Mouse (Mus musculus): Measurements from ENCODE around the gene Vav3. TPM values are rescaled to one million over a fixed set of nuclear protein-coding genes. Genes with fewer than 3 reads are reported as not detected.

Vav3 gene
- polyA plus RNA-seq, 1 experiment = 2.3 TPM

DNA sequence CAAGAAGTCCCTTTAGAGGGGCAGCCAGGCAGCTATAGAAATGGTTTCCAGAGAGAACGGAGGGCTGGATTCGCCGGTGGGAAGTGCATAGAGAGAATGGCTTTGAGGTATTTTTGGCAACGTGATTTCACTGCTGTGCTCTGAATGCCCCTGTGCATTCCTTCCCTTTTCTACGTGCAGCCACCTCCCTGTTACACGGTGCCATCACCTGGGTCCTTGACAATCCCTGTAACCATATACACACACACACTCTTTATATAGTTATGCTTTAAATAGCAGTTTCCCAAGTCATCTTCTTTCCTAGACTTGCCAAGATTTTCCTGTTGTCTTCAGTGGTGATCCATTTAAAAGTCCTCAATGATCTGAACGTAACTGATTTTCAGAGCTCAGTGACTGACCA, 181.7 kb downstream of the Vav3 start:
- Histone ChIP-seq H3K9me3 (replicated peaks; ENCODE audit: control insufficient read depth, insufficient read depth, low read length, poor library complexity, severe bottlenecking) (no peaks in the 10 kb centered on the region), H3K4me3 (ENCODE audit: low read depth, low read length) (no peak overlapping the region), H3K4me1 (ENCODE audit: control insufficient read depth, insufficient read depth, low read length) (peaks cover 2% of the 10 kb centered on the region), H3K27me3 (ENCODE audit: control insufficient read depth, insufficient read depth, low read length, poor library complexity, severe bottlenecking) (no peaks in the 10 kb centered on the region), H3K9ac (ENCODE audit: low read depth, poor library complexity, severe bottlenecking) (no peak overlapping the region), H3K36me3 (ENCODE audit: control insufficient read depth, insufficient read depth, low read length, poor library complexity, severe bottlenecking) (no peaks in the 10 kb centered on the region), H3K27ac (ENCODE audit: insufficient read depth, low read length) (no peak overlapping the region)
- TF ChIP-seq CTCF (IDR thresholded peaks at IDR 0.05; ENCODE audit: low read depth, low read length) = no peak
- TF ChIP-seq EP300 (IDR thresholded peaks at IDR 0.05; ENCODE audit: insufficient read depth, low read depth, low read length) = no peak
- no peak for TF ChIP-seq POLR2A (IDR thresholded peaks at IDR 0.05; ENCODE audit: insufficient read depth, low read length)

- Histone ChIP-seq H3K4me3 (ENCODE audit: low read depth, low read length) (no peak overlapping the region), H3K27ac (ENCODE audit: insufficient read depth, low read length) (no peak overlapping the region), H3K9ac (ENCODE audit: low read depth, poor library complexity, severe bottlenecking) (no peak overlapping the region), H3K4me1 (ENCODE audit: control insufficient read depth, insufficient read depth, low read length) (no peaks in the 10 kb centered on the region), H3K27me3 (ENCODE audit: control insufficient read depth, insufficient read depth, low read length, poor library complexity, severe bottlenecking) (no peaks in the 10 kb centered on the region), H3K9me3 (replicated peaks; ENCODE audit: control insufficient read depth, insufficient read depth, low read length, poor library complexity, severe bottlenecking) (no peaks in the 10 kb centered on the region), H3K36me3 (ENCODE audit: control insufficient read depth, insufficient read depth, low read length, poor library complexity, severe bottlenecking) (no peaks in the 10 kb centered on the region)
- TF ChIP-seq POLR2A (IDR thresholded peaks at IDR 0.05; ENCODE audit: insufficient read depth, low read length) = no peak
- no peak for TF ChIP-seq EP300 (IDR thresholded peaks at IDR 0.05; ENCODE audit: insufficient read depth, low read depth, low read length)
- TF ChIP-seq CTCF (IDR thresholded peaks at IDR 0.05; ENCODE audit: low read depth, low read length) = no peak
Observed at GRCm38 (mm10) chr3:109525825-109526224, 185.4 kb downstream of the Vav3 start.

DNA sequence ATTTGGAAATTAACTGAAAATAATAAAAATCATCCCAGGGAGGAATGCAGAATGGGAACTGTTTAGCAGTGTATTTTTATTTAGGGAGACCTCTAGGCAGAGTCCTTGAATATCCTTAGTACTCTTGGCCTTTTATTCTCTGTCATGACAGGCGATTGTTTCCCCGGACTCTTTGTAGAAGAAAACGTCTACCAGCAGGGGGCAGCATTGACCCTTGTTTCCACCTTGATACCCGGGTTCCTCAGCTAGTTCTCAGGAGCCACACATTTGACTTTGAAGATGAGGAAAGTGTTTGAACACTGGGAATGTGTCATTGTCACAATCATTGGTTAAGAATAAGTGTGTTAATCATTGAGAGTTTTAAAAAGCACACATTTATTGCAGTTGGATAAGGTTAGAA, 185.8 kb downstream of the Vav3 start:
- Histone ChIP-seq H3K27ac (ENCODE audit: insufficient read depth, low read length) (no peak overlapping the region), H3K4me3 (ENCODE audit: low read depth, low read length) (no peak overlapping the region)

DNA sequence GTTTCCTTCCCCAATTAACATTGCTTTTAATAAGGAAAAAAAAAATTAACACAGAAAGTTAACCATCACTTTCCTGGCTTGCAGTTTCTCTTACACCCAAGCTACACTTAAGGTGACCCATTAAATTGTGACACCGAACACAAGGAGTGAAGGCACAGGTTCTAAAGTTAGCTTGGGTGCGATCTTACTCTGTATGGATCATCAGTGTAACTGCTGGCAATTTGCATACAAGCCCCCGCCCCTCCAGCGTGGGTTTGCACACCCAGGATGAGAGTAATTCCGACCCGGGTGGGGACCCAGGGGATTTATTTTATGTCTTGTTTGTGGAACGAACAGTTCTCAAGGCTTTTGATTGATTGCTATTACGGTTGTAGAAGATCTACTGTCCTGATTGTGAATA, 186.2 kb downstream of the Vav3 start:
- Histone ChIP-seq H3K9me3 (replicated peaks; ENCODE audit: control insufficient read depth, insufficient read depth, low read length, poor library complexity, severe bottlenecking) (no peaks in the 10 kb centered on the region), H3K27me3 (ENCODE audit: control insufficient read depth, insufficient read depth, low read length, poor library complexity, severe bottlenecking) (no peaks in the 10 kb centered on the region), H3K36me3 (ENCODE audit: control insufficient read depth, insufficient read depth, low read length, poor library complexity, severe bottlenecking) (no peaks in the 10 kb centered on the region), H3K4me1 (ENCODE audit: control insufficient read depth, insufficient read depth, low read length) (no peaks in the 10 kb centered on the region), H3K27ac (ENCODE audit: insufficient read depth, low read length) (no peak overlapping the region), H3K4me3 (ENCODE audit: low read depth, low read length) (no peak overlapping the region), H3K9ac (ENCODE audit: low read depth, poor library complexity, severe bottlenecking) (no peak overlapping the region)
- TF ChIP-seq EP300 (IDR thresholded peaks at IDR 0.05; ENCODE audit: insufficient read depth, low read depth, low read length) (no peak), CTCF (IDR thresholded peaks at IDR 0.05; ENCODE audit: low read depth, low read length) (no peak), POLR2A (IDR thresholded peaks at IDR 0.05; ENCODE audit: insufficient read depth, low read length) (no peak)

More for the DNA sequence above, 185.8 kb downstream of the Vav3 start:
- H3K4me1 ChIP-seq (ENCODE audit: control insufficient read depth, insufficient read depth, low read length) = no peaks in the 10 kb centered on the region
- TF ChIP-seq EP300 (IDR thresholded peaks at IDR 0.05; ENCODE audit: insufficient read depth, low read depth, low read length) (no peak), CTCF (IDR thresholded peaks at IDR 0.05; ENCODE audit: low read depth, low read length) (peak; percentile 28)
- H3K9me3 ChIP-seq (replicated peaks; ENCODE audit: control insufficient read depth, insufficient read depth, low read length, poor library complexity, severe bottlenecking) = no peaks in the 10 kb centered on the region
- H3K9ac ChIP-seq (ENCODE audit: low read depth, poor library complexity, severe bottlenecking) = no peak overlapping the region
- H3K36me3 ChIP-seq (ENCODE audit: control insufficient read depth, insufficient read depth, low read length, poor library complexity, severe bottlenecking) = no peaks in the 10 kb centered on the region
- H3K27me3 ChIP-seq (ENCODE audit: control insufficient read depth, insufficient read depth, low read length, poor library complexity, severe bottlenecking) = no peaks in the 10 kb centered on the region

DNA sequence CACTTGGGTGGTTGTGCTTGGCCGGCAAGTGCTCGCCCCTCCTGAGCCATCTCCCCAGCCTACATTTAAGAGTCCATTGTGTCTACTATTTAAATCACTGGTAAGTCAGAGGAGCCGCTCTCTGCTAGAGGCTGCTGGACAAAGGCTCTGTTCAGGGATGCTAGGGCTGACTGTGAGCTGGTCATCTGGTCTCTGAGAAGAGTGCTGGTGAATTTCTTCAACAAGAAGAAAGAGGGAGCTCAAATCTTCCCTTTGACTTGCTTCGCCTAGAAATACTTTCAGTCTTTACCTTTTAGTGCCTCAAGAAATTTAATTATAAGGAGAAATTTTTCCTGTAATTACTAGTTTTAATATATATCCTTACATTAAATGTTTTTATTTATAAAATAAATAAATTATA, 188.2 kb downstream of the Vav3 start:
- no peaks in the 10 kb centered on the region; the same call in 1 of the 2 replicates for H3K27me3 ChIP-seq (ENCODE audit: control insufficient read depth, insufficient read depth, low read length, poor library complexity, severe bottlenecking)
- H3K9me3 ChIP-seq (replicated peaks; ENCODE audit: control insufficient read depth, insufficient read depth, low read length, poor library complexity, severe bottlenecking) = no peaks in the 10 kb centered on the region
- H3K9ac ChIP-seq (ENCODE audit: low read depth, poor library complexity, severe bottlenecking) = no peak overlapping the region
- no peak overlapping the region for H3K27ac ChIP-seq (ENCODE audit: insufficient read depth, low read length)
- no peak overlapping the region for H3K4me3 ChIP-seq (ENCODE audit: low read depth, low read length)
- H3K36me3 ChIP-seq (ENCODE audit: control insufficient read depth, insufficient read depth, low read length, poor library complexity, severe bottlenecking) = no peaks in the 10 kb centered on the region
- TF ChIP-seq CTCF (IDR thresholded peaks at IDR 0.05; ENCODE audit: low read depth, low read length) (no peak), EP300 (IDR thresholded peaks at IDR 0.05; ENCODE audit: insufficient read depth, low read depth, low read length) (no peak), POLR2A (IDR thresholded peaks at IDR 0.05; ENCODE audit: insufficient read depth, low read length) (no peak)
- no peaks in the 10 kb centered on the region for H3K4me1 ChIP-seq (ENCODE audit: control insufficient read depth, insufficient read depth, low read length)

GRCm38 (mm10) chr3:109537686-109538085, 197.2 kb downstream of the Vav3 start:
- H3K4me1 ChIP-seq (ENCODE audit: control insufficient read depth, insufficient read depth, low read length) = no peaks in the 10 kb centered on the region
- no peaks in the 10 kb centered on the region for H3K36me3 ChIP-seq (ENCODE audit: control insufficient read depth, insufficient read depth, low read length, poor library complexity, severe bottlenecking)
- H3K9me3 ChIP-seq (replicated peaks; ENCODE audit: control insufficient read depth, insufficient read depth, low read length, poor library complexity, severe bottlenecking) = no peaks in the 10 kb centered on the region
- H3K27me3 ChIP-seq (ENCODE audit: control insufficient read depth, insufficient read depth, low read length, poor library complexity, severe bottlenecking) = no peaks in the 10 kb centered on the region; the same call in 1 of the 2 replicates
- H3K27ac ChIP-seq (ENCODE audit: insufficient read depth, low read length) = no peak overlapping the region
- no peak overlapping the region for H3K9ac ChIP-seq (ENCODE audit: low read depth, poor library complexity, severe bottlenecking)
- H3K4me3 ChIP-seq (ENCODE audit: low read depth, low read length) = no peak overlapping the region
- TF ChIP-seq EP300 (IDR thresholded peaks at IDR 0.05; ENCODE audit: insufficient read depth, low read depth, low read length) = no peak
- TF ChIP-seq CTCF (IDR thresholded peaks at IDR 0.05; ENCODE audit: low read depth, low read length) = no peak
- TF ChIP-seq POLR2A (IDR thresholded peaks at IDR 0.05; ENCODE audit: insufficient read depth, low read length) = no peak
